Mouse (Mus musculus) olfactory bulb, adult 2 months (tissue): ENCODE measurements around the gene Clstn1. TPM values are rescaled to one million over a fixed set of nuclear protein-coding genes. Genes with fewer than 3 reads are reported as not detected.

Experiments used
- H3K27ac ChIP-seq: fragments of 200-500 bp; 2 replicates; pipeline ENCODE4 v1.5.1; 2012; ENCODE audit warnings: low read depth, low read length; ENCODE audit not compliant: insufficient read depth
- H3K4me1 ChIP-seq: fragments of 200-500 bp; 2 replicates; pipeline ENCODE4 v1.6.1; 2012; ENCODE audit warnings: low read length; ENCODE audit not compliant: control insufficient read depth, insufficient read depth
- H3K4me3 ChIP-seq: fragments of 200-500 bp; 2 replicates; pipeline ENCODE4 v1.5.1; 2012; ENCODE audit warnings: mild to moderate bottlenecking, low read depth, low read length, moderate library complexity; ENCODE audit not compliant: insufficient read depth
- CTCF ChIP-seq: fragments of 200-500 bp; IDR thresholded peaks from 2 replicates; pipeline ENCODE4 v1.5.1; 2012; ENCODE audit warnings: low read depth, mild to moderate bottlenecking, low read length, moderate library complexity; ENCODE audit not compliant: insufficient read depth
- POLR2A ChIP-seq: fragments of 200-500 bp; IDR thresholded peaks from 2 replicates; pipeline ENCODE4 v1.6.1; 2012; ENCODE audit warnings: mild to moderate bottlenecking, low read depth, low read length, moderate library complexity; ENCODE audit not compliant: insufficient read depth
- WGBS: fragments of 180-500 bp; shearing (Covaris S2); methylation state at CpG from one replicate; pipeline ENCODE4 v1.1.7; 2018; 5-methylcytosine and 5-hydroxymethylcytosine counted together
- polyA plus RNA-seq: library from polyadenylated mRNA; stranded (reverse); fragments of >200 nt; gene quantifications from 2 replicates; pipeline ENCODE4 v1.2.4, GENCODE M21; 2012; ENCODE audit warnings: low replicate concordance; ENCODE audit not compliant: missing spikeins, insufficient read depth, insufficient read length

Gene Clstn1
- polyA plus RNA-seq, 1 experiment: 68.1 TPM

GRCm38 (mm10) chr4:149550866-149551265, 35.4 kb upstream of the Clstn1 start:
- no peak overlapping the region for H3K27ac ChIP-seq

GRCm38 (mm10) chr4:149551696-149552095, 34.6 kb upstream of the Clstn1 start:
- 91% methylated on average over 5 of the region's 5 CpGs for WGBS

More at GRCm38 (mm10) chr4:149550866-149551265, 35.4 kb upstream of the Clstn1 start:
- TF ChIP-seq CTCF: no peak
- TF ChIP-seq POLR2A: no peak
- Histone ChIP-seq H3K4me1 (peaks cover 6% of the 10 kb centered on the region), H3K4me3 (no peak overlapping the region)
- WGBS: 69% methylated on average over 5 of the region's 5 CpGs

GRCm38 (mm10) chr4:149553834-149554233, 32.4 kb upstream of the Clstn1 start:
- H3K4me3 ChIP-seq: no peak overlapping the region
- TF ChIP-seq CTCF (no peak), POLR2A (no peak)
- H3K27ac ChIP-seq: no peak overlapping the region
- WGBS: 86% methylated on average over 7 of the region's 7 CpGs
- peaks cover 14% of the 10 kb centered on the region for H3K4me1 ChIP-seq

More at GRCm38 (mm10) chr4:149551696-149552095, 34.6 kb upstream of the Clstn1 start:
- Histone ChIP-seq H3K27ac (no peak overlapping the region), H3K4me3 (no peak overlapping the region), H3K4me1 (peaks cover 14% of the 10 kb centered on the region)
- TF ChIP-seq POLR2A (no peak), CTCF (no peak)

- WGBS: 41% methylated on average over 4 of the region's 4 CpGs
- no peak overlapping the region for H3K27ac ChIP-seq
These were observed 30.2 kb upstream of the Clstn1 start for GRCm38 (mm10) chr4:149556111-149556510.

GRCm38 (mm10) chr4:149557905-149558304, 28.4 kb upstream of the Clstn1 start:
- peaks cover 30% of the 10 kb centered on the region for H3K4me1 ChIP-seq
- H3K4me3 ChIP-seq: no peak overlapping the region
- H3K27ac ChIP-seq: no peak overlapping the region
- 88% methylated on average over 5 of the region's 5 CpGs for WGBS
- TF ChIP-seq CTCF (no peak), POLR2A (no peak)

More at GRCm38 (mm10) chr4:149556111-149556510, 30.2 kb upstream of the Clstn1 start:
- H3K4me1 ChIP-seq: peaks cover 15% of the 10 kb centered on the region
- TF ChIP-seq CTCF: no peak
- TF ChIP-seq POLR2A: no peak
- no peak overlapping the region for H3K4me3 ChIP-seq

GRCm38 (mm10) chr4:149558389-149558788, 27.9 kb upstream of the Clstn1 start:
- 72% methylated on average over 3 of the region's 3 CpGs for WGBS
- Histone ChIP-seq H3K27ac (no peak overlapping the region), H3K4me3 (no peak overlapping the region), H3K4me1 (peaks cover 33% of the 10 kb centered on the region)
- TF ChIP-seq POLR2A: no peak
- TF ChIP-seq CTCF: no peak

GRCm38 (mm10) chr4:149561392-149561791, 24.9 kb upstream of the Clstn1 start:
- 64% methylated on average over 4 of the region's 4 CpGs for WGBS
- Histone ChIP-seq H3K4me3 (no peak overlapping the region), H3K27ac (no peak overlapping the region), H3K4me1 (peaks cover 33% of the 10 kb centered on the region)
- TF ChIP-seq POLR2A (no peak), CTCF (no peak)

- Histone ChIP-seq H3K27ac (peak overlapping the region; percentile 35), H3K4me1 (peaks cover 30% of the 10 kb centered on the region), H3K4me3 (no peak overlapping the region)
- TF ChIP-seq CTCF: no peak
- no peak for TF ChIP-seq POLR2A
- 30% methylated on average over 21 of the region's 21 CpGs for WGBS
These were observed 24.0 kb upstream of the Clstn1 start for GRCm38 (mm10) chr4:149561986-149562904.

GRCm38 (mm10) chr4:149562905-149563347, 23.3 kb upstream of the Clstn1 start:
- 26% methylated on average over 7 of the region's 7 CpGs for WGBS
- Histone ChIP-seq H3K4me3 (no peak overlapping the region), H3K27ac (0 out of 2 replicates have a peak overlapping the region, but pooled peaks have one; percentile 35), H3K4me1 (peaks cover 33% of the 10 kb centered on the region)
- TF ChIP-seq CTCF: no peak
- TF ChIP-seq POLR2A: no peak
